Mouse (Mus musculus): Measurements from ENCODE around the gene Ccdc39. TPM values are rescaled to one million over a fixed set of nuclear protein-coding genes. Genes with fewer than 3 reads are reported as not detected.

The Ccdc39 gene
- polyA plus RNA-seq (2012; rRNA removed) = 2.0 and 3.4 TPM in 2 replicates

DNA sequence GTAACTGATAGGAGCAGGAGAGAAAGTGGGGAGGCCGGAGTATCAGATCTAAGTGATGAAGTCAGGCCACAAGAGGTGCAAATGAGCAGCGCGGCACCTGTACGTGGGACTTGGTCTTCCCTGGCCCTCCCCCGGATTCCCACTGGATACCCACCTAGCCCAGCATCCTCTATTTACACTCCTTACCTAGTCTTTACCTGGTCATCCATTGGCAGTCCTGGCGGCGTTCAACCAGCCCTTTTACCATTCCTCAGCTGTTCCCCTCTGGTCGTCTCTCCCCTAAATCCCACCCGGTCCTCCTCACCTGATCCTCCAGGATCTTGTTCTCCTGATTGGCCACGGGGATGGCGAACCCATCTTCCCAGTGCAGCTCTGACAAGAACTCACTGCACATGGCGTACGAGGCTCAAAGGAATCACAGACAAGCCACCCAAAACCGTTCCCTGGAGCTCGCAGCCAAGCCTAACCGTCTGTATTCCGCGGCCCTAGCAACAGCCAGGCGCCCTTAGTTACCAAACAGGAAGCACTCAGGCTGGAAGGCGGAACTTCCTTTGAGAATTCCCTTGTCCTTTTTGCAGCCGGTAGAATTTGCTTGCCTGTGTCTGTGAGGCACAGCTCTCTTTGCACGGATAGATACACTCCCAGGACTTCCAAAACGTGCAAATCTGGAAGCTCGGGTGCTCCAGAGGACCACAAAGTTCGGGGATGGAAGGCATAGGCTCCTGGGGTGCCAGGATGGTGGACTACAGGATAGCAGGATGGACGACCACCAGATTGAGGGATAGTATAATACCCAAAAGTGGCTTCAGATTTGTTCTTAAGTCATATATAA, at the start of gene Ccdc39:
TSS of gene Ccdc39 (minus strand) at position 510 of the 832 bp plus-strand sequence.
- H3K4me1 ChIP-seq (ENCODE audit: control insufficient read depth, insufficient read depth, low read length) = no peaks in the 10 kb centered on the region
- 4% methylated on average over 26 of the region's 26 CpGs for WGBS
- no peaks in the 10 kb centered on the region for H3K36me3 ChIP-seq (ENCODE audit: control insufficient read depth, insufficient read depth, low read length)
- peak within 1 kb of the TSS; percentile 49 for H3K4me3 ChIP-seq (ENCODE audit: insufficient read depth, low read depth, low read length)
- no peaks in the 10 kb centered on the region for H3K27me3 ChIP-seq (replicated peaks; ENCODE audit: control insufficient read depth, insufficient read depth, low read length)
- H3K27ac ChIP-seq (ENCODE audit: insufficient read depth, low read depth, low read length) = no peak within 1 kb of the TSS
- TF ChIP-seq CTCF (conservative IDR thresholded peaks at IDR 0.05; ENCODE audit: insufficient read depth, insufficient read length, low read depth, low read length) (no peak), POLR2A (IDR thresholded peaks at IDR 0.05; ENCODE audit: low read depth, low read length) (no peak)
- peak; percentile 82 for DNase-seq

DNA sequence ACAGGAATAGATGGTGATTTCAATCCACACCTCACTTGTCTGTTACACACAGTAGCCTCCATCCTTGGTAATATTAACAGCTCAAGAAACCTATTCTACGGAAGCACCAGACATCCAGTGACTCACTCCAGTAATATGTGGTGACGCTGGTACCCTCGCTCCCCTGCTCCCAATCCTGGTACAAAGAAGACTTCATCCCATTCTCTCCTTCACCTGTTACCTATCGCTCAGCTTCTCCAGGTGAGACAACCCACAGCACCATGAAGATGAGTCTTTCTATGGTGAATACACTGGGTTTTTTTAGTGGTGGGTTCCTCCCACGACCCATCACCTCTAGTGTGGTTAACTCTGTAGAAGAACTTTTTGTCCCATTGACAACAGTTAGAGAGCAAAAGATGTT, 49.3 kb upstream of the Ccdc39 start:
- Histone ChIP-seq H3K4me1 (ENCODE audit: control insufficient read depth, insufficient read depth, low read length) (no peaks in the 10 kb centered on the region), H3K4me3 (ENCODE audit: insufficient read depth, low read depth, low read length) (no peak overlapping the region), H3K27me3 (replicated peaks; ENCODE audit: control insufficient read depth, insufficient read depth, low read length) (no peaks in the 10 kb centered on the region), H3K36me3 (ENCODE audit: control insufficient read depth, insufficient read depth, low read length) (no peaks in the 10 kb centered on the region), H3K27ac (ENCODE audit: insufficient read depth, low read depth, low read length) (no peak overlapping the region)
- WGBS = 89% methylated on average over 5 of the region's 5 CpGs
- DNase-seq = no peak
- TF ChIP-seq CTCF (conservative IDR thresholded peaks at IDR 0.05; ENCODE audit: insufficient read depth, insufficient read length, low read depth, low read length) (no peak), POLR2A (IDR thresholded peaks at IDR 0.05; ENCODE audit: low read depth, low read length) (no peak)

DNA sequence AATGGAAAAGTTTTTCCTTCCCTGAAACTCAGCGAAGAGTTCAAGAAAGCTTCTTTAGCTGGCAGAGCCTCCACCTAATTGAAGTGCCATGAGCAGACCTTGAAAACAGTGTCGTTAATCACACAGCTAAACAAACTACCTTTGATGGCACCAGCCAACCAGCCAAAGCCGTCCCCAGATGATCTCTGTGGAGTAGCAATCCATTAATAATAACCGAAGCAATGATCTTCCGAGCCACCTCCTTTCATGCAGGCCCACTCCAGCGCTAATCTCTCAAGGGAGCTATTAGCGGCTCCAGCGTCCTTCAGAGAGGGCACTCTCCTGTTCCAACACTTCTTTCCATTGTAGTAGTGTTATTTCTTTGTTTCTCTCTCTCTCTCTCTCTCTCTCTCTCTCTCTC, 43.3 kb upstream of the Ccdc39 start:
- DNase-seq = no peak
- Histone ChIP-seq H3K27me3 (replicated peaks; ENCODE audit: control insufficient read depth, insufficient read depth, low read length) (no peaks in the 10 kb centered on the region), H3K4me1 (ENCODE audit: control insufficient read depth, insufficient read depth, low read length) (no peaks in the 10 kb centered on the region), H3K4me3 (ENCODE audit: insufficient read depth, low read depth, low read length) (no peak overlapping the region), H3K27ac (ENCODE audit: insufficient read depth, low read depth, low read length) (no peak overlapping the region), H3K36me3 (ENCODE audit: control insufficient read depth, insufficient read depth, low read length) (no peaks in the 10 kb centered on the region)
- 33% methylated on average over 8 of the region's 8 CpGs for WGBS
- TF ChIP-seq CTCF (conservative IDR thresholded peaks at IDR 0.05; ENCODE audit: insufficient read depth, insufficient read length, low read depth, low read length) = no peak
- TF ChIP-seq POLR2A (IDR thresholded peaks at IDR 0.05; ENCODE audit: low read depth, low read length) = no peak

DNA sequence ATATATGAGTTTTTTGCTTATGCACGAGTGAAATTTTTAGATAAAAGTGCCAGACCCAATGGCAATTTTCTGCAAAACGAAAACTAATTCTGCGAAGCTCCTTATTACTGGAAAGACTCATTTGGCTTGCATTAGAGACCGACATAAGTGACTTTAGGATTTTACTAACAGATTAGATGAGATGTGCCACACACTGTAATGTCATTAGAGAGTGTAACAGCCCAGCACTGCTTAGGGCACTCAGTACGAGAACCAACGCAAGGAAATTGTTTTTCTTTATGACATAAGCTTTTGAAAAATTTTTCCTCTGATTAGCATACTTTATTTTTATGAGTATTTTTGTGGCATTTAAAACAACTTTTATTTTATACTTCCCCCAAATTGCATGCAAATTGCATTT, 39.0 kb upstream of the Ccdc39 start:
- no peaks in the 10 kb centered on the region for H3K27me3 ChIP-seq (replicated peaks; ENCODE audit: control insufficient read depth, insufficient read depth, low read length)
- WGBS = 85% methylated on average over 6 of the region's 6 CpGs

DNA sequence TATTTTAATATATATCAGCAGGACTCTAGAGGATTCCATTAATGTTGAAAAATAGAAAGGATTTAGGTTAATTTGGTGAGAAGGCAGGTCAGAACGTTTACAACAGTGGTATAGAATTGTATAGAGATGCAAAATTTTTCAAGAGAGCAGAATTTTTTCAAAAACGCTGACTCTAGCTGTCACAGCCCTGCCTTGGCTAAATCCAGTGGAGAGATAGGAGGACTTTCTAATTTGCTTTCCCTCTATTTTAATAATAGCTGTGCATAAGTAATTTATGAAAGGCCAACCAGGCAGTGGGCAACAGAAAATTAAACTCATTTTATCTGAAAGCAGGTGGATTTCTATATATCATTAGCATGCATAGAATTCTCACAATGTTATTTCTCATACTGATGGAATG, 38.6 kb upstream of the Ccdc39 start:
- Histone ChIP-seq H3K4me3 (ENCODE audit: insufficient read depth, low read depth, low read length) (no peak overlapping the region), H3K4me1 (ENCODE audit: control insufficient read depth, insufficient read depth, low read length) (no peaks in the 10 kb centered on the region), H3K27me3 (replicated peaks; ENCODE audit: control insufficient read depth, insufficient read depth, low read length) (no peaks in the 10 kb centered on the region), H3K36me3 (ENCODE audit: control insufficient read depth, insufficient read depth, low read length) (no peaks in the 10 kb centered on the region), H3K27ac (ENCODE audit: insufficient read depth, low read depth, low read length) (no peak overlapping the region)
- no peak for DNase-seq
- TF ChIP-seq POLR2A (IDR thresholded peaks at IDR 0.05; ENCODE audit: low read depth, low read length) (no peak), CTCF (conservative IDR thresholded peaks at IDR 0.05; ENCODE audit: insufficient read depth, insufficient read length, low read depth, low read length) (no peak)
- 72% methylated on average over 2 of the region's 2 CpGs for WGBS

More for the DNA sequence above, 39.0 kb upstream of the Ccdc39 start:
- no peak for DNase-seq
- no peak overlapping the region for H3K4me3 ChIP-seq (ENCODE audit: insufficient read depth, low read depth, low read length)
- no peaks in the 10 kb centered on the region for H3K4me1 ChIP-seq (ENCODE audit: control insufficient read depth, insufficient read depth, low read length)
- TF ChIP-seq CTCF (conservative IDR thresholded peaks at IDR 0.05; ENCODE audit: insufficient read depth, insufficient read length, low read depth, low read length) (no peak), POLR2A (IDR thresholded peaks at IDR 0.05; ENCODE audit: low read depth, low read length) (no peak)
- H3K27ac ChIP-seq (ENCODE audit: insufficient read depth, low read depth, low read length) = no peak overlapping the region
- no peaks in the 10 kb centered on the region for H3K36me3 ChIP-seq (ENCODE audit: control insufficient read depth, insufficient read depth, low read length)

DNA sequence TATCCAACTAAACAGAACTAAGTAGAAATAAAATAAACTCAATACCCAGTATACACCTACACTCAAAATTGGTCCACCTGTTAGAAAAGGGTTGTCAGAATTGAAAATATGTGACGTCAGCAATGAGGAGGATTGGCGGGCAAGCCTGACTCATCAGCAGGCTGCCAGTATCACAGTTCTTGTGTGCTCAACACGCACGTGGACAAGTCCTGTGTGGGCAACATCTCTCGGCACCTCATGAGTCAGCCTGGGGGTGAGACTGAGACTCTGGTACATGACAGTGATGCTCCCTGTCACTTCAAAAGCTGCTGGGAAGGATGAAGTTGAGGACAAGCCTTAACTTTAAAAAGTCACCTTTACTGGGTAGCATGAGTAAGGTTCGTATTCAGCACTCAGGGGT, 34.6 kb upstream of the Ccdc39 start:
- H3K27me3 ChIP-seq (replicated peaks; ENCODE audit: control insufficient read depth, insufficient read depth, low read length) = no peaks in the 10 kb centered on the region
- H3K27ac ChIP-seq (ENCODE audit: insufficient read depth, low read depth, low read length) = no peak overlapping the region
- TF ChIP-seq CTCF (conservative IDR thresholded peaks at IDR 0.05; ENCODE audit: insufficient read depth, insufficient read length, low read depth, low read length) (no peak), POLR2A (IDR thresholded peaks at IDR 0.05; ENCODE audit: low read depth, low read length) (no peak)
- H3K4me1 ChIP-seq (ENCODE audit: control insufficient read depth, insufficient read depth, low read length) = no peaks in the 10 kb centered on the region
- no peaks in the 10 kb centered on the region for H3K36me3 ChIP-seq (ENCODE audit: control insufficient read depth, insufficient read depth, low read length)
- WGBS = 92% methylated on average over 6 of the region's 6 CpGs
- H3K4me3 ChIP-seq (ENCODE audit: insufficient read depth, low read depth, low read length) = no peak overlapping the region
- no peak for DNase-seq

DNA sequence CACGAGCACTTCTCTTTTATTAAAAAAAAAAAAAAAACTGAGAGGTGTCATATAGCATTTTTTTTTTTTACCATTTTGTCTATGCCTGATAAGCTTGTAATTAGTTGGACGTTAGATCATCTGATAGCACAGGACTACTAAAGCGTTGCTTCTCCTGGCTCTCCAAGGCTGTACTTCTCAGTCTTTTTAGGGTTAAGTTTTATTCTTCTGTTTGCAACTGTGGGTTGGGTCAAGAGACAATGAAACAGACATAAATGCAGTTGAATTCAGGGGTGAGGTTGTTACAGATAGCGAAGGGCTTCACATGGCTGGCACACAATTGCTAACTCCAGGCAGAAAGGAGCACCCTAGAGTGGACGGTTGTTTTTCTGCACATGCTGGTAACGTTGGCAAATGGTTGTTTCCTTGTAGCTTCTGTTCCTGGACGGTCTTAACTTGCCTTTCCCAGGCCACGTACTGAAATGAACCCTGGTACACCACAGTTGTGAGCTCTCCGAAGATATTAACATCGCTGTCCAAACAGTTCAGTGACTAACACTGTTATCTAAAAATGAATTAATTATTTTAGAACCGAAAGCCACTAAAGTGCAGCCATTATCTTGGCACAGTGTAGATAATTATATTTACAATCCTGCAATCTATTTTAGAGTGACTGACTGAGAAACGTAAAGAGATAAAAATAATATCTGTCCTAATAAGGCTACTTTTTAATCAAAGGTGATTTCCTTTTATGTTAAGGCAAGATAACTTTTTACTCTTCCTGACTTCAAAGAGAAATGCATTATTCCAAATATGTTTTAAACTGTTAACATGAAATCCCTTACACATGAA, 30.6 kb upstream of the Ccdc39 start:
- no peaks in the 10 kb centered on the region for H3K4me1 ChIP-seq (ENCODE audit: control insufficient read depth, insufficient read depth, low read length)
- 66% methylated on average over 12 of the region's 12 CpGs for WGBS

More for the DNA sequence above, 30.6 kb upstream of the Ccdc39 start:
- Histone ChIP-seq H3K4me3 (ENCODE audit: insufficient read depth, low read depth, low read length) (no peak overlapping the region), H3K36me3 (ENCODE audit: control insufficient read depth, insufficient read depth, low read length) (no peaks in the 10 kb centered on the region), H3K27me3 (replicated peaks; ENCODE audit: control insufficient read depth, insufficient read depth, low read length) (no peaks in the 10 kb centered on the region), H3K27ac (ENCODE audit: insufficient read depth, low read depth, low read length) (no peak overlapping the region)
- TF ChIP-seq POLR2A (IDR thresholded peaks at IDR 0.05; ENCODE audit: low read depth, low read length) = no peak
- no peak for DNase-seq

Data from kidney, adult 2 months (tissue).